Mouse (Mus musculus) stomach, embryonic 14.5 days (tissue): Measurements from ENCODE around the gene Tiam1. TPM values are rescaled to one million over a fixed set of nuclear protein-coding genes. Genes with fewer than 3 reads are reported as not detected.

Experiments
- ATAC-seq: fragments of 200-750 bp; cut with Nextera tagmentation; 2 replicates; pipeline ENCODE4 v1.8.0; 2017; ENCODE audit warnings: low read depth, moderate TSS enrichment; ENCODE audit not compliant: insufficient number of reproducible peaks, insufficient read depth, low FRiP score
- H3K27ac ChIP-seq: fragments of 300-500 bp; sonication (generic); 2 replicates; pipeline ENCODE4 v1.5.1; 2014; ENCODE audit warnings: mild to moderate bottlenecking, low read length, moderate library complexity, mixed read lengths
- H3K27me3 ChIP-seq: fragments of 300-500 bp; sonication (generic); 2 replicates; pipeline ENCODE4 v1.6.1; 2014; ENCODE audit warnings: low read length, control low read depth, mixed read lengths; ENCODE audit not compliant: control insufficient read depth, insufficient read depth
- H3K36me3 ChIP-seq: fragments of 300-500 bp; sonication (generic); 2 replicates; pipeline ENCODE4 v1.6.1; 2014; ENCODE audit warnings: mild to moderate bottlenecking, control low read depth, low read length, moderate library complexity, mixed read lengths; ENCODE audit not compliant: control insufficient read depth, insufficient read depth
- H3K4me1 ChIP-seq: fragments of 300-500 bp; sonication (generic); 2 replicates; pipeline ENCODE4 v1.6.1; 2014; ENCODE audit warnings: low read length, control low read depth, mixed read lengths; ENCODE audit not compliant: control insufficient read depth, insufficient read depth
- H3K4me2 ChIP-seq: fragments of 300-500 bp; sonication (generic); replicated peaks from 2 replicates; pipeline ENCODE4 v1.6.1; 2014; ENCODE audit warnings: low read depth, low read length, control low read depth
- H3K4me3 ChIP-seq: fragments of 300-500 bp; sonication (generic); 2 replicates; pipeline ENCODE4 v1.5.1; 2014; ENCODE audit warnings: low read depth, low read length, control low read depth
- H3K9ac ChIP-seq: fragments of 300-500 bp; sonication (generic); replicated peaks from 2 replicates; pipeline ENCODE4 v1.6.1; 2014; ENCODE audit warnings: low read depth, mild to moderate bottlenecking, control low read depth, low read length, moderate library complexity, mixed read lengths
- H3K9me3 ChIP-seq: fragments of 300-500 bp; sonication (generic); 2 replicates; pipeline ENCODE4 v1.6.1; 2016; ENCODE audit warnings: low read depth, low read length, control low read depth; ENCODE audit not compliant: control insufficient read depth
- WGBS: fragments of 180-500 bp; shearing (Covaris S2); extraction: QIAGEN DNeasy Blood & Tissue Kit; methylation state at CpG from one replicate; pipeline ENCODE4 v1.1.7; 2014; 5-methylcytosine and 5-hydroxymethylcytosine counted together
- polyA plus RNA-seq: library from polyadenylated mRNA; unstranded; fragments of >200 nt; fragmentation: Nextera tagmentation; extraction: Ambion mirVana; gene quantifications from 2 replicates; pipeline ENCODE4 v1.2.1, GENCODE M21; 2014

The Tiam1 gene
- polyA plus RNA-seq, 1 experiment from 2014 or later, result 38.4 TPM

DNA sequence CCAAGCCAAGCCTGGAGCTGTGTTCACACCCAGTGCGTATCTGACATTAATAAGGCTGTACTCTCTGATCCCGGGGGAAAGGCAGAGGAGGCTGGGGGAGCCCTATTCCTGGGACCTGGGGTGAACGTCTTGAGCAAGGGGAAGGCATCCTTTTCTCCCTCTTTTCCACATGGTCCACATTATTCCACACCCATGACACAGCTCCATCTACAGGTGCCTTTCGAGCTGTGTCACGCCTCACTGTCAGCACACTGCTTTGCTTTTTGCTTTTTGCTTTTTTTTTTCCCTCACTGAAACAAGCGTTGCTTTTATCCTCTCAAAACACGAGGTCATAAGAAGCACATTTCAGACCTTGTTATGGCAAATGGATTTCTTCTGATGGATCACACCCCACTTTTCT lies 11.5 kb upstream of the Tiam1 start:
- Histone ChIP-seq H3K36me3 (no peaks in the 10 kb centered on the region), H3K27ac (no peak overlapping the region), H3K9ac (no peak overlapping the region), H3K27me3 (no peaks in the 10 kb centered on the region), H3K4me3 (no peak overlapping the region), H3K4me2 (no peak overlapping the region), H3K4me1 (no peaks in the 10 kb centered on the region), H3K9me3 (no peaks in the 10 kb centered on the region)
- ATAC-seq, result no peak
- 42% methylated on average over 7 of the region's 7 CpGs for WGBS

DNA sequence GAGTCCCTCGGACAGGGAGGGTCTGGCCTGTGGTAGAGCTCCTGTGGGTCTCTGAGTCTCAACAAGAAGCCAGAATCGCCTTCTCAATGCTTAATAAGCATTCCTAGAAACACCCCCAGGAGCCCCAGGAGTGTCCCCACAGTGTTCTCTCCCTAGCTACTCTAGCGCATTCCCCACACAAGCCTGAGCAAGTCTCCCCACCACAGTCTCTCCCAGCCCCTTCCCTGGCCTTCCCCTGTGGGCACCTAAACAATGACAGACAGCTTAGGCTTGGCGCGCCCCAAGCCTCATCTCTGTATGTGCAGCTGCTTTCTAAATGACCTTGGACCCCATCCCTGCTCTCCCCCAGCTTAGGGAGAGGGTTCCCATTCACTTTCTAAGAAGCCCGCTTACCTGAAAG lies 7.3 kb upstream of the Tiam1 start:
- no peak overlapping the region for H3K4me3 ChIP-seq
- WGBS, result 78% methylated on average over 6 of the region's 6 CpGs

DNA sequence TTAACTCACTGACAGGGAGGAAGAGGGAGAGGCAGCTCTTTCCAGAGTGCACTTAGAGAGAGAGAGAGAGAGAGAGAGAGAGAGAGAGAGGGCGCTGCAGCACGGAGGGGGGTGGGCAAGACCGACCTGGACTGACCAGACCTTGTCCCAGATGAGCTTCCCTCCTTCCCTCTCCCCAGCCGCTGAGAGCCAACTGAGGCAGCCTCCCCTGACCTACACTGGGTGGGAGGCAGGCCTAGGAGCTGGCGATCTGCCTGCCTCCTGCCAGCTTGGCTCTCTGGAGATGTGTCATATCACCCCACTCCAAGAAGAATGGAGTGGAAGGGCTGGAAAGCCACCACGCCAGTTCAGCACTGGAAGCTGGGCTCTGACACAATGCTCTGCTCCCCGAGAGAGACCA lies 6.6 kb upstream of the Tiam1 start:
- Histone ChIP-seq H3K9ac (no peak overlapping the region), H3K9me3 (no peaks in the 10 kb centered on the region), H3K36me3 (no peaks in the 10 kb centered on the region), H3K4me3 (no peak overlapping the region), H3K27ac (no peak overlapping the region), H3K4me2 (no peak overlapping the region), H3K4me1 (no peaks in the 10 kb centered on the region), H3K27me3 (no peaks in the 10 kb centered on the region)
- ATAC-seq, result no peak
- WGBS, result 36% methylated on average over 7 of the region's 7 CpGs

More for the DNA sequence above, 7.3 kb upstream of the Tiam1 start:
- Histone ChIP-seq H3K36me3 (no peaks in the 10 kb centered on the region), H3K9me3 (no peaks in the 10 kb centered on the region), H3K27ac (no peak overlapping the region), H3K4me2 (no peak overlapping the region), H3K9ac (no peak overlapping the region), H3K4me1 (no peaks in the 10 kb centered on the region), H3K27me3 (no peaks in the 10 kb centered on the region)
- no peak for ATAC-seq

DNA sequence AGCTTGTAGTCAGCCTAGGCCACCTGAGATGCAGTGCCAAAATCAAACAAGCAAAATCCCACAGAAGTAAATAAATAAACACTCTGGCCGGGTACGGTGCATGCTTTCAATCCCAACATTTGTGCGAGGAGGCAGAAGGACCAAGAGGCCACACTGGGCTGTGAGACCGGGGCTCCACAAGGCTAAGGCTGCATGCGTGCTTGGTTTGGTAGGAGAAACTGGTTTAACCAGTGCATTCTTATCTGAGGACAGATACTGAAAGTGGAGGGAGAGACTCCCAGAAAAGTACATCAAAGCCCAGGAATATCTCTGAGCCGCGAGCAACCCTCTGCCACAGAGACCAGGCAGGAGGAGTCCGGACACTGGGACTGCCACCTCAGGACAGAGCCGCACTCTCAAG lies 5.8 kb upstream of the Tiam1 start:
- WGBS, result 64% methylated on average over 9 of the region's 9 CpGs
- Histone ChIP-seq H3K27me3 (no peaks in the 10 kb centered on the region), H3K36me3 (no peaks in the 10 kb centered on the region), H3K4me2 (no peak overlapping the region), H3K4me1 (peaks cover 7% of the 10 kb centered on the region; the same call in 1 of the 2 replicates), H3K27ac (peak overlapping the region; percentile 52; the same call in 1 of the 2 replicates), H3K4me3 (no peak overlapping the region), H3K9ac (no peak overlapping the region), H3K9me3 (no peaks in the 10 kb centered on the region)
- no peak for ATAC-seq

DNA sequence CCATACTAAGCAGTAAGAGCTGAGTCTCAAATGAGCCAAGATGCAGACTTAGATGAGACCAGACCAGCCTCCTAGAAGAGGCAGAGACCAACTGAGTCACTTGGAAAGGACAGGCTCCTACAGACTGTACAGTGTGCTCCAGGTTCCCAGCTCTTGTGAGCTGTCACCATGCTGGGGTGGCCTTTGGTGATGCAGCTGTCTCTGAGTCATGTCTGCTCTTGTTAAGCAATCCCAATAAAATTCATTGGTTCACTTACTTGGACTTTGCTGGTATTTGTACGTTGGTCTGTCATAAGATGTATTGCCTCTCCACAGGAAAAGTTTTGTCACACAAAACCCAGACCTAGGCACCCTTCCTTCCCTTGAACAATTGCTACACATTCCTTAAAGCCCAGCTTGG lies 1.7 kb upstream of the Tiam1 start:
- Histone ChIP-seq H3K4me1 (peaks cover 15% of the 10 kb centered on the region; the same call in 1 of the 2 replicates), H3K27me3 (no peaks in the 10 kb centered on the region), H3K27ac (no peak overlapping the region), H3K36me3 (no peaks in the 10 kb centered on the region), H3K4me2 (peak overlapping the region; percentile 78; the same call in 1 of the 2 replicates), H3K9me3 (no peaks in the 10 kb centered on the region), H3K4me3 (no peak overlapping the region), H3K9ac (no peak overlapping the region)
- no peak for ATAC-seq
- 79% methylated on average over 1 of the region's 1 CpGs for WGBS

DNA sequence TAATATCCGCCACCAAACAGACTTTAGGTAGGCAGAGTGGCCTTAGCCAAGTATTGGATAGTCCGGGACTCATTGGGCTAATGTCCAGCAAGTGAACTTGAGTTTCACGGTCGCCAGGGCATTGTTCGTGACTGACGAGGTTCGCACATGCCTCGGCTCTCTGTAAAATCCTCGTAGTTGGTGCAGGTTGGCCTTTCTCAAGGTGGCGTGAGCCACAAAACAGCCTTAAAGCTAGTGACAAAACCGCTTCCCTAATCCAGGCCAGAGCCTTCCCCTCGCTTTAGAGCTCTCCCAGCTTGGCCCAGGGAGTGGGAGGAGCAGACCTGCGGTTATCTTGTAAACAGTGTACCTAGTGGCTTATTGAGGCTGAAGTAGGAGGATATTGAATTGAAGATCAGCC lies 972 bp upstream of the Tiam1 start:
- H3K4me1 ChIP-seq, result peaks cover 15% of the 10 kb centered on the region; the same call in 1 of the 2 replicates
- no peaks in the 10 kb centered on the region for H3K36me3 ChIP-seq
- no peak overlapping the region; the same call in 1 of the 2 replicates for H3K27ac ChIP-seq
- WGBS, result 9% methylated on average over 13 of the region's 13 CpGs
- H3K27me3 ChIP-seq, result no peaks in the 10 kb centered on the region
- no peaks in the 10 kb centered on the region for H3K9me3 ChIP-seq
- H3K9ac ChIP-seq, result peak overlapping the region; percentile 39
- H3K4me2 ChIP-seq, result peak overlapping the region; percentile 78
- peak overlapping the region; percentile 64 for H3K4me3 ChIP-seq
- ATAC-seq, result no peak

DNA sequence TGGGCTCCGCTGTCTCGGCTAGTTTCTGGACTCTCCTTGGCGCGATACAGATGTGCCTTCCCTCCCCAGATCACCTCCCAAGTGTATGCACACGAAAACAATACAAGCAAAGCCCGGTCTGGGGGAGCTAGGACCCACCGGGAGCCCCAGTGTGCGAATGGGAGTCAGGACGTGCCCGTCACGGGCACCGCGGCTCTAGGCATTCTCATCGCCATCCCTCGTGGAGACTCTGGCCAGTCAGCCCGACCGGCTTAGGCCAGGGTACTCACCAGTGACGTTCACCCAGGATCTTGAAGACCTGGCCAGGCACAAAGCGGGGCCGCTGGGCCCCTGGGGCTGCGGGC lies 181 bp downstream of the Tiam1 start:
- Histone ChIP-seq H3K27me3 (no peaks in the 10 kb centered on the region), H3K4me2 (peak overlapping the region; percentile 98), H3K4me1 (peaks cover 15% of the 10 kb centered on the region; the same call in 1 of the 2 replicates), H3K36me3 (no peaks in the 10 kb centered on the region), H3K9me3 (no peaks in the 10 kb centered on the region), H3K4me3 (peak overlapping the region; percentile 64), H3K27ac (peak overlapping the region; percentile 83), H3K9ac (peak overlapping the region; percentile 41)
- ATAC-seq, result no peak; the same call in 1 of the 2 replicates
- WGBS, result under 1% methylated on average over 21 of the region's 21 CpGs

DNA sequence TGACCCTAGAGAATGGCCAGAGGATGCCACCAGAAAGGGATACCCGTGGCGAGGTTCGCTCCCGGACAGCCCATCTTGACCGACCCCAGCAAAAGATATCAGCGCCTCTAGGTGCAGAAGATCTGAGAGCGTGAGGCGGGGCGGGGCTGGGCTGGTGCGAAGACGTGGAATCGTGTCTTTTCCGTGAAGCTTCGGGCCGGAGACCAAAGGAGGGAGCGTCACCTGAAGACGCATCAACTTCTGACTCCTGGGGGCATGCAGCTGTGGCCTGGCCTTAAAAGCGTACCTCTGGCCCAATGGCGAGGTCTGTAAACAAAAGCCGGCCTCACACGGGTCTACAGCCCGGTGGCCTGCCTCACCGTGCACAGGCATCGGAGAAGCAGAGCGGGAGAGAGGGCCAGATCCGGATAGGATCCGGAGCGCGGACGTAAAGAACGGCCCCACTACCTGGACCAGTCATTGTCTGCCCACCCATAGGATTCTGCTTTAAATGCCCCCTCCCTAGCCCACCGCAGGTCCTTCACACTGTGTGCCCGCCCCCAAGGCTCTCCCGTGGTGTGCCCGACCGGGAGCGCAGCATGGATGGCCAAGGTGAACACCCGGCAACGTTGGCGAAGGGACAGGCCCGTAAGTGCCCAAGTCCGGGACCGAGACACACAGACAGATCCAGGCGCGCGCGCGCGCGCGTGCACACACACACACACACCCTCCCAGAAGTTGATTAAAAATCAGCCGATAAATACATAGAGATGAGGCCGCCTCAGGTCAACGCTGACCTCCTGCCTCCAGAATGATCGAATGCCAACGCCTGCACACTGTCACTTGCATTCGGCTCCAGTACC lies 774 bp downstream of the Tiam1 start:
- Histone ChIP-seq H3K27me3 (no peaks in the 10 kb centered on the region), H3K4me3 (peak overlapping the region; percentile 64), H3K9me3 (no peaks in the 10 kb centered on the region), H3K4me2 (peak overlapping the region; percentile 98), H3K27ac (peak overlapping the region; percentile 83; the same call in 1 of the 2 replicates), H3K9ac (peak overlapping the region; percentile 41), H3K4me1 (peaks cover 15% of the 10 kb centered on the region; the same call in 1 of the 2 replicates), H3K36me3 (no peaks in the 10 kb centered on the region)
- ATAC-seq, result no peak
- under 1% methylated on average over 57 of the region's 57 CpGs for WGBS
